Mouse (Mus musculus) cerebellum, adult (tissue): ENCODE results near the gene Gm5416.
"Not testable (repeated sequence)": the region's sequence is repeated elsewhere in the genome, so short reads cannot be mapped to it uniquely, and the experiment has no call there.

Experiments
- ATAC-seq: cut with Nextera tagmentation; 2 replicates; pipeline ENCODE4 v1.9.2; 2017; ENCODE audit warnings: mild to moderate bottlenecking, moderate library complexity, mixed read lengths; ENCODE audit not compliant: insufficient number of reproducible peaks, low FRiP score, low TSS enrichment

The Gm5416 gene

GRCm38 (mm10) chr16:36209967-36210453, at the start of gene Gm5416:
Gene Gm5416 (plus strand): TSS chr16:36210403.
- ATAC-seq: no peak

- not testable (repeated sequence) for ATAC-seq
Observed at GRCm38 (mm10) chr16:36167841-36168240, 42.4 kb upstream of the Gm5416 start.

- ATAC-seq: no peak
Observed at GRCm38 (mm10) chr16:36176108-36176507, 34.1 kb upstream of the Gm5416 start.

- ATAC-seq: no peak
Observed at GRCm38 (mm10) chr16:36179910-36180309, 30.3 kb upstream of the Gm5416 start.

- not testable (repeated sequence) for ATAC-seq
Observed at GRCm38 (mm10) chr16:36183912-36184311, 26.3 kb upstream of the Gm5416 start, which contains the start of gene Gm5483. Gene Gm5483 (plus strand): TSS chr16:36184212.

GRCm38 (mm10) chr16:36199226-36199625, 11.0 kb upstream of the Gm5416 start:
- ATAC-seq: no peak

- ATAC-seq: no peak
Observed at GRCm38 (mm10) chr16:36203846-36204245, 6.4 kb upstream of the Gm5416 start.

GRCm38 (mm10) chr16:36205684-36206083, 4.5 kb upstream of the Gm5416 start:
- not testable (repeated sequence) for ATAC-seq

GRCm38 (mm10) chr16:36221168-36221567, 11.0 kb downstream of the Gm5416 start, which contains the start of gene 2010005H15Rik:
Gene 2010005H15Rik (plus strand): TSS chr16:36221468.
- not testable (repeated sequence) for ATAC-seq

GRCm38 (mm10) chr16:36260585-36260984, 50.4 kb downstream of the Gm5416 start:
- not testable (repeated sequence) for ATAC-seq
